Mouse (Mus musculus): ENCODE data around the gene Rpl21. TPM values are rescaled to one million over a fixed set of nuclear protein-coding genes. Genes with fewer than 3 reads are reported as not detected.
"Not testable (repeated sequence)": the region's sequence is repeated elsewhere in the genome, so short reads cannot be mapped to it uniquely, and the experiment has no call there.

Rpl21 gene
- polyA plus RNA-seq, 1 experiment from 2014 or later: 358 TPM

- ATAC-seq (replicated peaks): no peak
- Histone ChIP-seq H3K27me3 (no peaks in the 10 kb centered on the region), H3K27ac (replicated peaks) (no peak overlapping the region), H3K4me3 (no peak overlapping the region), H3K9me3 (no peaks in the 10 kb centered on the region), H3K36me3 (no peaks in the 10 kb centered on the region), H3K4me2 (replicated peaks) (no peak overlapping the region), H3K9ac (replicated peaks) (no peak overlapping the region), H3K4me1 (no peaks in the 10 kb centered on the region)
- 85% methylated on average over 8 of the region's 8 CpGs for WGBS
Measured at GRCm38 (mm10) chr5:146857620-146858019, 24.9 kb downstream of the Rpl21 start.

DNA sequence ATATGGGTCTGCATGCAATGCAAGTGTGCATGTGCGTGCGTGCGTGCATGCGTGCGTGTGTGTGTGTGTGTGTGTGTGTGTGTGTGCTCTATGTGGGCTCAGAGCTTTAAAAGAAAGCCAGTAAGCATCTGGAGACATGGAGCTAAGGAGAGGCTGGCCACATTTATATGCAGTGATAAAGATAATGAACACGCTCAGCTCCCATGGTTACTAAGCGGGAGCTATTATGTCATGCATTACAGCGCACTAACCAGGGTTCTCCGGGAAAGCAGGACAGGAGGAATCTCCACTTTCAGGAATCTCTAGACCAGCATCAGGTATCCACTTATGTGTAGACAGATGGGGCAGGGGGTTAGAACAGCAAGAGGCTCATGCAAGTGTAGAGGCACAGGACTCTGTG is 26.1 kb downstream of the Rpl21 start:
- no peak overlapping the region for H3K4me2 ChIP-seq (replicated peaks)
- no peaks in the 10 kb centered on the region for H3K27me3 ChIP-seq
- no peak overlapping the region for H3K9ac ChIP-seq (replicated peaks)
- no peak overlapping the region for H3K4me3 ChIP-seq
- no peaks in the 10 kb centered on the region for H3K36me3 ChIP-seq
- ATAC-seq (replicated peaks): peak; percentile 48
- H3K4me1 ChIP-seq: no peaks in the 10 kb centered on the region
- WGBS: 85% methylated on average over 9 of the region's 9 CpGs
- no peak overlapping the region for H3K27ac ChIP-seq (replicated peaks)
- no peaks in the 10 kb centered on the region for H3K9me3 ChIP-seq

DNA sequence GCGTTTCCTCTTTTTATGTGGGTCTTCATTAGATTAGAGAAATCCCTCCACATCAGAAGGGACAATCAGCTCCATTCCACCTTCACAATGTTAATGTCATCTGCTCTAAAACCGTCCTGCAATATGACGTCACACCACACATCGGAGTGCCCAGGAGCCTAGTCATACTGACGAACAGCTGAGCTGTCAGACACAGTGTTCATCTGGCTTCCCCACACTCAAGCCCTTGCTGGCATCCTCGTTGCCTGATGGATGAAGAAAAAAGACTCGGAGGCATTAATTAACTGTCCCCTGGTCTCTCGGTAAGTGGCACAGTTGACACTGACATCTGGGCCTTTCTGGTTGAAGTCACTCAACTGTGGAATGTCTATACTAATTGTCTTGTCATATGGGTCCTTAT is 26.6 kb downstream of the Rpl21 start:
- Histone ChIP-seq H3K4me2 (replicated peaks) (no peak overlapping the region), H3K4me1 (no peaks in the 10 kb centered on the region), H3K27me3 (no peaks in the 10 kb centered on the region), H3K36me3 (no peaks in the 10 kb centered on the region), H3K9ac (replicated peaks) (no peak overlapping the region), H3K9me3 (no peaks in the 10 kb centered on the region), H3K4me3 (no peak overlapping the region), H3K27ac (replicated peaks) (no peak overlapping the region)
- ATAC-seq (replicated peaks): no peak
- 52% methylated on average over 8 of the region's 8 CpGs for WGBS

GRCm38 (mm10) chr5:146860222-146860998 is 27.7 kb downstream of the Rpl21 start:
- no peaks in the 10 kb centered on the region for H3K27me3 ChIP-seq
- no peaks in the 10 kb centered on the region for H3K36me3 ChIP-seq
- no peak for ATAC-seq (replicated peaks)
- H3K4me3 ChIP-seq: no peak overlapping the region
- no peak overlapping the region for H3K9ac ChIP-seq (replicated peaks)
- no peak overlapping the region for H3K27ac ChIP-seq (replicated peaks)
- no peaks in the 10 kb centered on the region for H3K4me1 ChIP-seq
- H3K9me3 ChIP-seq: no peaks in the 10 kb centered on the region
- WGBS: 81% methylated on average over 18 of the region's 18 CpGs
- no peak overlapping the region for H3K4me2 ChIP-seq (replicated peaks)

GRCm38 (mm10) chr5:146861588-146861987 is 28.9 kb downstream of the Rpl21 start:
- Histone ChIP-seq H3K4me1 (no peaks in the 10 kb centered on the region), H3K4me3 (no peak overlapping the region), H3K36me3 (no peaks in the 10 kb centered on the region), H3K27ac (replicated peaks) (no peak overlapping the region), H3K4me2 (replicated peaks) (no peak overlapping the region), H3K9me3 (no peaks in the 10 kb centered on the region), H3K27me3 (no peaks in the 10 kb centered on the region), H3K9ac (replicated peaks) (no peak overlapping the region)
- 44% methylated on average over 7 of the region's 7 CpGs for WGBS
- no peak for ATAC-seq (replicated peaks)

DNA sequence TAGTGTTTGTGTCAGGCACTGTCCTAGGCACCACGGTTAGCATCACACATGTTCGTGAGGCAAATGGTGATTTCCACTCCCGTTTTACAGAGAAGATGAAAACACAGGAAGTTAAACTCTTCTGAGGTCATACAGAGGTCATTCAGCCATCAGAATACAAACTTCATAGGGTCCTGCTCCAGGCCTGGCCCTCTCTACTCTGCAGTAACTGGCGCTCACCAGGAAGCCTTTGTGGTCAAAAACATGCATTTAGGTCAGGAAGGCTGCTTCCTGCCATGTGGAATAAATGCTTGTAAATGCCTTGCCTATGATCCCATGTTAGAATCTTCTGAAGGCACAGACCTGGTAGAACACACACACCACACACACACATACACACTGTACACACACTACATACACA is 32.8 kb downstream of the Rpl21 start:
- Histone ChIP-seq H3K4me3 (no peak overlapping the region), H3K9ac (replicated peaks) (no peak overlapping the region), H3K9me3 (no peaks in the 10 kb centered on the region), H3K27ac (replicated peaks) (no peak overlapping the region), H3K36me3 (no peaks in the 10 kb centered on the region), H3K27me3 (no peaks in the 10 kb centered on the region), H3K4me1 (peaks cover 10% of the 10 kb centered on the region), H3K4me2 (replicated peaks) (no peak overlapping the region)
- 84% methylated on average over 4 of the region's 4 CpGs for whole genome bisulfite sequencing
- ATAC-seq (replicated peaks): no peak

- ATAC-seq (replicated peaks): no peak
- H3K4me2 ChIP-seq (replicated peaks): no peak overlapping the region
- 94% methylated on average over 2 of the region's 2 CpGs for WGBS
Measured at GRCm38 (mm10) chr5:146866277-146866676, 33.6 kb downstream of the Rpl21 start.

GRCm38 (mm10) chr5:146867246-146867945 is 34.7 kb downstream of the Rpl21 start:
- Histone ChIP-seq H3K4me1 (peaks cover 10% of the 10 kb centered on the region), H3K9me3 (no peaks in the 10 kb centered on the region), H3K9ac (replicated peaks) (0 out of 2 replicates have a peak overlapping the region, but pooled peaks have one; percentile 24), H3K36me3 (no peaks in the 10 kb centered on the region), H3K4me2 (replicated peaks) (peak overlapping the region; percentile 34), H3K27me3 (no peaks in the 10 kb centered on the region), H3K27ac (replicated peaks) (0 out of 2 replicates have a peak overlapping the region, but pooled peaks have one; percentile 1), H3K4me3 (no peak overlapping the region)
- 8% methylated on average over 19 of the region's 19 CpGs for WGBS
- peak; percentile 73 for ATAC-seq (replicated peaks)

More at GRCm38 (mm10) chr5:146866277-146866676, 33.6 kb downstream of the Rpl21 start:
- Histone ChIP-seq H3K27ac (replicated peaks) (no peak overlapping the region), H3K27me3 (no peaks in the 10 kb centered on the region), H3K36me3 (no peaks in the 10 kb centered on the region), H3K9me3 (no peaks in the 10 kb centered on the region), H3K4me1 (peaks cover 10% of the 10 kb centered on the region), H3K9ac (replicated peaks) (no peak overlapping the region), H3K4me3 (no peak overlapping the region)

DNA sequence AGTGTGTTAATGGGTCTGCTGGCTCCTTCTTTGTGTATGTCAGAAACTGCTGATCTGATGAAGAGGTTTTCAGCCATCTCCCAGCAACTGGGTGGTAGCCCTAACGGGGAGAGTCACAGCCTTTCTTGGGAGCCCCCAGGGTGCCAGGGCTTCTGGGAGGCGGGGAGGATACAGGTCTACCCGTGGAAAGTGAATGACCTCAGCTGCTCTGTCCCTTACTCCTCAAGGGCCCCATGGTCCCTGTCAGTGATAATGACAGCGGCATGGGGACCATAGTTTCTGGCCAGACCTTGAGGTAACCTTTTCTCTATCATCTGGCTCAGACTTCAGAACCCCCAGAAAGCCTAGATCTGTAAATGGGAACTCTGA is 35.2 kb downstream of the Rpl21 start:
- no peak overlapping the region for H3K9ac ChIP-seq (replicated peaks)
- no peak for ATAC-seq (replicated peaks)
- H3K4me2 ChIP-seq (replicated peaks): peak overlapping the region; percentile 34
- H3K4me1 ChIP-seq: peaks cover 10% of the 10 kb centered on the region
- H3K4me3 ChIP-seq: no peak overlapping the region
- no peaks in the 10 kb centered on the region for H3K9me3 ChIP-seq
- 14% methylated on average over 4 of the region's 4 CpGs for WGBS
- H3K36me3 ChIP-seq: no peaks in the 10 kb centered on the region
- H3K27me3 ChIP-seq: no peaks in the 10 kb centered on the region
- H3K27ac ChIP-seq (replicated peaks): no peak overlapping the region

- Histone ChIP-seq H3K36me3 (no peaks in the 10 kb centered on the region), H3K9ac (replicated peaks) (no peak overlapping the region), H3K4me3 (no peak overlapping the region), H3K27ac (replicated peaks) (no peak overlapping the region), H3K4me2 (replicated peaks) (no peak overlapping the region), H3K9me3 (no peaks in the 10 kb centered on the region), H3K27me3 (no peaks in the 10 kb centered on the region), H3K4me1 (no peaks in the 10 kb centered on the region)
- 90% methylated on average over 5 of the region's 5 CpGs for WGBS
- ATAC-seq (replicated peaks): no peak
Measured at GRCm38 (mm10) chr5:146872981-146873631, 40.4 kb downstream of the Rpl21 start.

DNA sequence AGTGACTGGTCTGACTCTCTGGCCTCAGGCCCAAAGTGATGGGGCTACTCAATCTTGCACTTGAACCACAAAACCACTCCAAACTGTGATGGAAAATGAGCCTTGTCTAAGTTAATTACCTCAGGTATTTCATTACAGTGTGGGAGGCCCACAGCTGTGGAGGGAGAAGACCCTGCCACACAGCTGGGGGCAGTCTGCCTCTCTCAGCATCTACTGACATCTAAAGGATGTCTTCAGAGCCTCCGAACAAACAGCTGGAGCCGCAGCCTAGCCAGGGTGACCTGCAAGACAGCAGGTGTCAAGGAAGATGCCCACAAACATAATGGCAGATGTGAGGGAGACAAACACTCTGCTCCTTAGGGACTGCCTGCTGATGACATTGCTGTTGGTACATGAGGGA is 43.3 kb downstream of the Rpl21 start:
- no peaks in the 10 kb centered on the region for H3K27me3 ChIP-seq
- H3K9ac ChIP-seq (replicated peaks): no peak overlapping the region
- H3K27ac ChIP-seq (replicated peaks): no peak overlapping the region
- WGBS: 94% methylated on average over 2 of the region's 2 CpGs
- no peaks in the 10 kb centered on the region for H3K36me3 ChIP-seq
- H3K4me1 ChIP-seq: no peaks in the 10 kb centered on the region
- H3K9me3 ChIP-seq: no peaks in the 10 kb centered on the region
- H3K4me2 ChIP-seq (replicated peaks): no peak overlapping the region
- no peak overlapping the region for H3K4me3 ChIP-seq
- ATAC-seq (replicated peaks): no peak

GRCm38 (mm10) chr5:146877882-146878281 is 45.2 kb downstream of the Rpl21 start:
- H3K27me3 ChIP-seq; H3K9me3 ChIP-seq; H3K9ac ChIP-seq (replicated peaks); H3K4me3 ChIP-seq; ATAC-seq (replicated peaks); H3K27ac ChIP-seq (replicated peaks); H3K4me2 ChIP-seq (replicated peaks); H3K4me1 ChIP-seq; H3K36me3 ChIP-seq: not testable (repeated sequence)
- 73% methylated on average over 5 of the region's 6 CpGs for WGBS

Measured in forebrain, embryonic 15.5 days (tissue).